Mouse (Mus musculus) forebrain, postnatal 0 days (tissue): ENCODE results near the gene Hps6. TPM values are rescaled to one million over a fixed set of nuclear protein-coding genes. Genes with fewer than 3 reads are reported as not detected.

Source experiments
- ATAC-seq: fragments of 200-750 bp; cut with Nextera tagmentation; 2 replicates; pipeline ENCODE4 v1.8.0; 2017; ENCODE audit warnings: mild to moderate bottlenecking, moderate library complexity
- DNase-seq: peaks from one replicate; pipeline ENCODE4 v3.0.0-alpha.2; 2015
- H3K27ac ChIP-seq: fragments of 300-500 bp; sonication (generic); 2 replicates; pipeline ENCODE4 v1.5.1; 2014; ENCODE audit warnings: low read depth, mild to moderate bottlenecking, antibody characterized with exemption, low read length, moderate library complexity, mixed read lengths
- H3K27me3 ChIP-seq: fragments of 300-500 bp; sonication (generic); 2 replicates; pipeline ENCODE4 v1.6.1; 2014; ENCODE audit warnings: mild to moderate bottlenecking, low read length, mixed read lengths; ENCODE audit not compliant: insufficient read depth
- H3K36me3 ChIP-seq: fragments of 300-500 bp; sonication (generic); 2 replicates; pipeline ENCODE4 v1.6.1; 2014; ENCODE audit warnings: mild to moderate bottlenecking, moderate library complexity; ENCODE audit not compliant: insufficient read depth
- H3K4me1 ChIP-seq: fragments of 300-500 bp; sonication (generic); 2 replicates; pipeline ENCODE4 v1.6.1; 2014; ENCODE audit warnings: antibody characterized with exemption; ENCODE audit not compliant: insufficient read depth
- H3K4me2 ChIP-seq: fragments of 300-500 bp; sonication (generic); 2 replicates; pipeline ENCODE4 v1.6.1; 2014; ENCODE audit warnings: low read depth, mild to moderate bottlenecking, moderate library complexity
- H3K4me3 ChIP-seq: fragments of 300-500 bp; sonication (generic); 2 replicates; pipeline ENCODE4 v1.5.1; 2014; ENCODE audit warnings: low read depth, low read length, mixed read lengths
- H3K9ac ChIP-seq: fragments of 300-500 bp; sonication (generic); 2 replicates; pipeline ENCODE4 v1.6.1; 2014; ENCODE audit warnings: mild to moderate bottlenecking
- H3K9me3 ChIP-seq: fragments of 300-500 bp; sonication (generic); 2 replicates; pipeline ENCODE4 v1.6.1; 2016; ENCODE audit warnings: low read length
- CTCF ChIP-seq: sonication (generic); IDR thresholded peaks from 2 replicates; pipeline ENCODE4 v1.5.1; 2016; ENCODE audit warnings: antibody characterized with exemption, control low read depth, low read depth
- WGBS: fragments of 180-500 bp; shearing (Covaris S2); extraction: QIAGEN DNeasy Blood & Tissue Kit; methylation state at CpG from one replicate; pipeline ENCODE4 v1.1.7; 2014; 5-methylcytosine and 5-hydroxymethylcytosine counted together
- polyA plus RNA-seq: library from polyadenylated mRNA; unstranded; fragments of >200 nt; fragmentation: Nextera tagmentation; extraction: Ambion mirVana; gene quantifications from 2 replicates; pipeline ENCODE4 v1.2.1, GENCODE M21; 2015
- total RNA-seq: library from RNA; depleted of rRNA; stranded (reverse); fragments of >200 nt; gene quantifications from 2 replicates; pipeline ENCODE4 v1.2.3, GENCODE M21; 2014

Hps6 gene
- total and polyA plus RNA-seq, 2 experiments from 2014 or later = 4.6 to 5.3 TPM

DNA sequence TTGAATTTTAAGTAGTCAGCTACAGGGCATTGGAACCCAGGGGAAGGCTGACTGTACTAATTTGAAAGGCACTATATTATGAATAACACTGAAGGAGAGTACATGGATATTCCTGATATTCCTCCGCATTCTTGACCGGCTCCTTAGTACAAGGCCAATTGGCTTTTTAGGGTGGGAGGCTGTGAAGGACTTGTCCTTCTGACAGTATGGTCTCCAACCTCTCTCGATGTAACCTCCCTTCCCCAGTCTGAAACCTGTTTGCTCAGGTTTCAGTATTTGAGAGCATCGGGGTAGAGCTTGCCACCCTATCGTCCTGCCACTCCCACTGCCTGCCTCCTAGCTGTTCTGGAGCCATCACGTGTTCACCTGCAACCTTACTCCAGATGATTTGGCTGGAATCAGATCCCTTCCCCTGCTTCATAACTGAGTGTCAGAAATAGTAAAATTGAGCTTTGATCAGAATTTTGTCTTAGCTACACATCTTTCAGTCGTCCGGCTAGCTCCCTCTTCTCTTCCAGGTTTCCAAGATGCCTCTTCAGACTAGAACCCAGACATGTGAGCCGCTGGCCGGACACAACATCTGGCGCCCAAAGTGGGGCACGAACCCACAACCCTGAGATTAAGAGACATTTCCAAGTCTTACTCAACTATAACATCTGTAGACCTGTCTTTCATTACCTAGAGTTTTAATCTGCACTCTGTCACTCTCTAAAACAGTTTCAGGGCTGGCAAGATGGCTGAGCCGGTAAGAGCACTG is 9.1 kb upstream of the Hps6 start:
- Histone ChIP-seq H3K4me3 (no peak overlapping the region), H3K27me3 (no peaks in the 10 kb centered on the region), H3K4me2 (no peak overlapping the region), H3K9ac (no peak overlapping the region), H3K9me3 (no peaks in the 10 kb centered on the region), H3K36me3 (no peaks in the 10 kb centered on the region), H3K4me1 (0 out of 2 replicates have a peak, but pooled peaks cover 4% of the 10 kb centered on the region), H3K27ac (no peak overlapping the region)
- WGBS = over 99% methylated on average over 13 of the region's 13 CpGs
- no peak for TF ChIP-seq CTCF
- no peak for ATAC-seq
- no peak for DNase-seq

DNA sequence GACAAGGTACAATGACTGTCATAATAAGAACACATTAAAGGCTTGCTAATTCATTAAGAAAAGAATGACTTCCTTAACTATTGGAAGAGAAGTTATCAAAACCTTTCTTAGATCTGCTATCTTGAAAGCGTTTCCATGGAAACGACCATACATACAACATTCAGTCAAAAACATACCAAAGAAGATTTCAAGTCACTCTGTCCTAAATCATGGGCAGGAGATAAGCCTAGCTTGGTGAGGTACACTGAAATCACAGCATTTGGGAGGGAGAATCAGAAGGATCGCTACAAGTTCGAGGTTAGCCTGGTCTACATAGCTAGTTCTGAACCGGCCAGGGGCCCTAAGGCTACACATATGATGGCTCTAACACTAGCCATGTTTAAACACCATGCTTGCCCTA is 5.9 kb upstream of the Hps6 start:
- no peak for ATAC-seq
- peak overlapping the region; percentile 71 for H3K4me2 ChIP-seq
- 0 out of 2 replicates have a peak overlapping the region, but pooled peaks have one; percentile 84 for H3K9ac ChIP-seq
- 67% methylated on average over 5 of the region's 5 CpGs for whole genome bisulfite sequencing
- 0 out of 2 replicates have a peak, but pooled peaks cover 4% of the 10 kb centered on the region for H3K4me1 ChIP-seq
- no peaks in the 10 kb centered on the region for H3K36me3 ChIP-seq
- no peaks in the 10 kb centered on the region for H3K27me3 ChIP-seq
- H3K9me3 ChIP-seq = no peaks in the 10 kb centered on the region
- H3K27ac ChIP-seq = no peak overlapping the region
- peak overlapping the region; percentile 86 for H3K4me3 ChIP-seq
- no peak for TF ChIP-seq CTCF
- peak; percentile 4 for DNase-seq

DNA sequence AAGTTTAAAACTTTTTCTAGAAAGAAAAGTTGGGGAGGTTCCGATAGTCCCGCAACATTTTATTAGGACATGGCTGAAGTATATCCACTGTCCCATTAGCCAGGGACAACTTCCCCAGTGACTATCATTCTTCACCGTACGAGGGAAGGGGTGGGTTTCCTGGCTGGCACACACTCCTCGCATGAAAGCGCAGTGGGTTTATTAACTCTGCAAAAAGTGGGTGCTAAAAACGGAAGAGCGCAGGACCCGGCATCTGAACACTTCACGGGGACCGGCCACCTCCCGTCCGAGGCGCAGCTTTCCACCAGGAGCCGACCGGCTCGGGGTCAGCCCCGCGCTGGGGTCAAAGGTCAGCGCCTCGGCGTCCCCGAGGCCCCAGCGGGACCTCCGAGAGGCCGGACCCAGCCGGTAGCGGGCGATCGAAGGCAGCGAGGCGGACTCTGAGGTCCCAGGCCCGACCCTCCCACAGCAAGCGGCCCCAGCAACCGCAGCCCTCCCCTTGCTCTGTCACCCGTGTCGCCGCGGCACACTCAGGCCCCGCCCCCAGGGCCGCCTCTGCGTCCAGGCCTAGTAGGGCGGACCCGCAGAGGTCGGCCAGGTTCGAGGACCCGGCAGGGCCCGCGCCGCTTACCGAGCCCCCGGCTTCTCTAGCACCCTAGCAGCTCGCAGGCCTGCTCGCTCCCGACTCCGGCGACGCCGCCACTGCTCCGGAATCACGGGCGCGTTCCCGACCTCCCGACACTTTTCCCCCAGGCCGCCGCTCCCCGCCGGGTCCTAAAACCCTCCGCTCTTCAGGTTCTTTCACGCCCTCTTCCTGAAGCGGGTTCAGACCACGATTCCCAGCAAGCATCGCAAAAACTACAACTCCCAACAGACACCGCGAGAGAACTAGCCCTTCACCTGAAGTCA is 5.3 kb upstream of the Hps6 start, which contains the start of gene Armh3:
Gene Armh3 (minus strand): TSS at position 704 of the 909 bp plus-strand sequence.
- peak within 1 kb of the TSS; percentile 96 for H3K27ac ChIP-seq
- H3K36me3 ChIP-seq = no peaks in the 10 kb centered on the region
- DNase-seq = peak; percentile 94
- peak within 1 kb of the TSS; percentile 86 for H3K4me3 ChIP-seq
- 0 out of 2 replicates have a peak, but pooled peaks have one; percentile 4 for TF ChIP-seq CTCF
- no peaks in the 10 kb centered on the region for H3K27me3 ChIP-seq
- peak within 1 kb of the TSS; percentile 84 for H3K9ac ChIP-seq
- WGBS = 4% methylated on average over 68 of the region's 76 CpGs
- peak; percentile 97 for ATAC-seq
- peak within 1 kb of the TSS; percentile 71 for H3K4me2 ChIP-seq
- peaks cover 5% of the 10 kb centered on the region; the same call in 1 of the 2 replicates for H3K4me1 ChIP-seq
- H3K9me3 ChIP-seq = no peaks in the 10 kb centered on the region

DNA sequence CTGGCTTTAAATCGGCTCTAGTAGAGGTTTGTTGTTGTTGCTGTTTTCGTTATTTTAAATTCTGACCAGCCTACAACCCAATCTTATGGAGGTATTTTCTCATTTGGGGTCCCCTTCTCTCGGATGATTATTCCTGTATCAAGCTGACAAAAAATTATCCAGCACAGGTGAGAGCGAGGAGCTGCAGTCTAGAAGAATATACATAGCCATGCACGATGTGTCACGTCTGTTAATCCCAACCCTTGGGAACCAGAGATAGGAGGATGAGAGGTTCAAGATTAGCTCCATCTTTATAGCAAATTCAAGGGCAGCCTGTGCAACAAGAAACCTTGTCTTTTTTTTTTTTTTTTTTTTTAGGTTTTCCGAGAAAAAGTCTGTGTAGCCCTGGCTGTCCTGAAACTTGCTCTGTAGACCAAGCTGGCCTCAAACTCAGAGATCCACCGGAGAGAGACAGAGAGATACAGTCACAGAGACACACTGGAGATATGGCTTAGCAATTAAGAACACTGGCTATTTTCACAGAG is 4.6 kb upstream of the Hps6 start:
- H3K9me3 ChIP-seq = no peaks in the 10 kb centered on the region
- DNase-seq = no peak
- no peaks in the 10 kb centered on the region for H3K27me3 ChIP-seq
- TF ChIP-seq CTCF = no peak
- H3K9ac ChIP-seq = peak overlapping the region; percentile 84
- H3K4me2 ChIP-seq = peak overlapping the region; percentile 71
- H3K4me3 ChIP-seq = peak overlapping the region; percentile 86
- peak; percentile 53 for ATAC-seq
- peaks cover 7% of the 10 kb centered on the region; the same call in 1 of the 2 replicates for H3K4me1 ChIP-seq
- no peaks in the 10 kb centered on the region for H3K36me3 ChIP-seq
- H3K27ac ChIP-seq = no peak overlapping the region
- WGBS = 11% methylated on average over 8 of the region's 8 CpGs

DNA sequence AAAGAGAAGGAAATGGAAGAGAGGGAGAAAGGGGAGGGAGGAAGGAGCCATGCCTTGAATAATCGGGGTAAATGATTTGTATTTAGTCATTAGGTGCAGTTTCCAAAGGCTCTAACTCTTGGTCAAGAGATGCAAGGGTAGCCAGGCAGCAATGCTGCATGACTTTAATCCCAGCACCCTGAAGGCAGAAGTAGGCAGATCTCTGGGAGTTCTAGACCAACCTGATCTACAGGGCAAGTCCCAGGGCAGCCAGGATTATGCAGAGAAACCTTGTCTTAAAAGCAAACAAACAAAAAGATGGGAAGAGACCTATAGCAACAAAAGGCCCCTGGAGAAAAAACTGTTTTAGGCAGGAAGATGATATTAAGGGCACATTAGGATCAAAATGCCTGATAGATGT is 3.9 kb upstream of the Hps6 start:
- no peak overlapping the region for H3K4me2 ChIP-seq
- ATAC-seq (no peak), DNase-seq (no peak)
- no peak overlapping the region for H3K27ac ChIP-seq
- H3K4me1 ChIP-seq = peaks cover 7% of the 10 kb centered on the region
- H3K27me3 ChIP-seq = no peaks in the 10 kb centered on the region
- H3K9ac ChIP-seq = no peak overlapping the region
- no peaks in the 10 kb centered on the region for H3K9me3 ChIP-seq
- TF ChIP-seq CTCF = no peak
- 60% methylated on average over 1 of the region's 1 CpGs for WGBS
- no peaks in the 10 kb centered on the region for H3K36me3 ChIP-seq
- no peak overlapping the region for H3K4me3 ChIP-seq

DNA sequence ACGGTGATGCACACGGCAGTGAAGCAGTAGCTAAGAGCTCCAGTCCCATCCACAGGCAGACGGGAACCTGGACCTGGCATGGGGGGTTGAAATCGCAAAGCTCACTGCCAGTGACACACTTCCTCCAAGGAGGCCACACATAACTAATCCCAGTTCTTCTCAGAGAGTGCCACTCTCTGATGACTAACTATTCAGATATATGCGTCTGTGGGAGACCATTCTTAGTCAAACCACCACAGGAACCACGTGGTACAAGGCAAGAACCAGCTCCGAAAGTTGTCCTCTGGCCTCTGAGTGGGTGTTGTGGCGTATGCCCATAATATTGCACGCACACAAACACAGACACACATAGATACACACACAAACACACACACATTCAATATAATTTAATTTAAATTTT is 1.0 kb upstream of the Hps6 start:
- H3K4me3 ChIP-seq = no peak overlapping the region
- DNase-seq (no peak), ATAC-seq (no peak)
- peaks cover 7% of the 10 kb centered on the region for H3K4me1 ChIP-seq
- H3K36me3 ChIP-seq = no peaks in the 10 kb centered on the region
- WGBS = 80% methylated on average over 9 of the region's 9 CpGs
- H3K4me2 ChIP-seq = no peak overlapping the region
- H3K27ac ChIP-seq = no peak overlapping the region
- H3K9ac ChIP-seq = no peak overlapping the region
- no peaks in the 10 kb centered on the region for H3K9me3 ChIP-seq
- no peaks in the 10 kb centered on the region for H3K27me3 ChIP-seq
- TF ChIP-seq CTCF = no peak
